Mouse (Mus musculus) lung, postnatal 25 days (tissue): ENCODE measurements around the gene Gse1.

Experiments
- DNase-seq: peaks from one replicate; pipeline ENCODE4 v3.0.0; 2022; ENCODE audit warnings: low spot score

Gse1 gene

GRCm38 (mm10) chr8:120575801-120576200 lies 347.5 kb downstream of the Gse1 start:
- DNase-seq = no peak

GRCm38 (mm10) chr8:120577821-120578220 lies 349.6 kb downstream of the Gse1 start:
- no peak for DNase-seq

- no peak for DNase-seq
Observed at GRCm38 (mm10) chr8:120580336-120581000, 352.2 kb downstream of the Gse1 start.

- DNase-seq = no peak
Observed at GRCm38 (mm10) chr8:120581329-120581728, 353.1 kb downstream of the Gse1 start.

GRCm38 (mm10) chr8:120581811-120582210 lies 353.6 kb downstream of the Gse1 start:
- DNase-seq = no peak

GRCm38 (mm10) chr8:120585521-120585920 lies 357.3 kb downstream of the Gse1 start:
- no peak for DNase-seq

GRCm38 (mm10) chr8:120588908-120589771 lies 360.9 kb downstream of the Gse1 start, which contains the start of gene Gins2:
Gins2 (minus strand) TSS chr8:120589304.
- DNase-seq = peak; percentile 100

GRCm38 (mm10) chr8:120589921-120590320 lies 361.7 kb downstream of the Gse1 start:
- no peak for DNase-seq

GRCm38 (mm10) chr8:120591587-120592292 lies 363.5 kb downstream of the Gse1 start:
- DNase-seq = peak; percentile 26

GRCm38 (mm10) chr8:120594571-120594970 lies 366.3 kb downstream of the Gse1 start:
- no peak for DNase-seq

- DNase-seq = peak; percentile 35
Observed at GRCm38 (mm10) chr8:120595963-120596362, 367.7 kb downstream of the Gse1 start.

- no peak for DNase-seq
Observed at GRCm38 (mm10) chr8:120598579-120598978, 370.3 kb downstream of the Gse1 start.

- DNase-seq = peak; percentile 82
Observed at GRCm38 (mm10) chr8:120599504-120599903, 371.2 kb downstream of the Gse1 start.

- no peak for DNase-seq
Observed at GRCm38 (mm10) chr8:120602672-120603071, 374.4 kb downstream of the Gse1 start.

GRCm38 (mm10) chr8:120607460-120607859 lies 379.2 kb downstream of the Gse1 start:
- no peak for DNase-seq

- DNase-seq = peak; percentile 69
Observed at GRCm38 (mm10) chr8:120607885-120608284, 379.6 kb downstream of the Gse1 start.

- DNase-seq = no peak
Observed at GRCm38 (mm10) chr8:120610824-120611223, 382.6 kb downstream of the Gse1 start.

- no peak for DNase-seq
Observed at GRCm38 (mm10) chr8:120614491-120614890, 386.2 kb downstream of the Gse1 start.

GRCm38 (mm10) chr8:120616663-120617626 lies 388.7 kb downstream of the Gse1 start:
- DNase-seq = no peak

GRCm38 (mm10) chr8:120618110-120618509 lies 389.9 kb downstream of the Gse1 start:
- peak; percentile 59 for DNase-seq
